Mouse (Mus musculus) adrenal gland, adult 2 months (tissue): ENCODE results near the gene Fxr1. TPM values are rescaled to one million over a fixed set of nuclear protein-coding genes. Genes with fewer than 3 reads are reported as not detected.
A peak's percentile ranks its signal among the peaks of the same experiment; 100 is the strongest.
"Not testable (repeated sequence)": the region's sequence is repeated elsewhere in the genome, so short reads cannot be mapped to it uniquely, and the experiment has no call there.

Source experiments
- DNase-seq: peaks from one replicate; pipeline ENCODE4 v3.0.0; 2021
- polyA plus RNA-seq: library from polyadenylated mRNA; depleted of rRNA; stranded (reverse); fragments of >200 nt; gene quantifications from 2 replicates; pipeline ENCODE4 v1.2.3, GENCODE M21; 2012; rRNA removed
- total RNA-seq, 2 experiments: library from RNA; stranded (reverse); gene quantifications; 2 replicates each; pipeline ENCODE4 v1.2.3; 2021

The Fxr1 gene
- total and polyA plus RNA-seq, 3 experiments, result 2.9 to 153 (median 98.9) TPM

- no peak for DNase-seq
These were observed 22.2 kb downstream of the Fxr1 start for GRCm38 (mm10) chr3:34041990-34042389.

- no peak for DNase-seq
These were observed 42.6 kb downstream of the Fxr1 start for GRCm38 (mm10) chr3:34062352-34062751.

- not testable (repeated sequence) for DNase-seq
These were observed 49.2 kb downstream of the Fxr1 start for GRCm38 (mm10) chr3:34068943-34069342.

- DNase-seq, result no peak
These were observed 53.0 kb downstream of the Fxr1 start for GRCm38 (mm10) chr3:34072726-34073125.

- DNase-seq, result no peak
These were observed 56.5 kb downstream of the Fxr1 start for GRCm38 (mm10) chr3:34076058-34076759.

- DNase-seq, result peak; percentile 96
These were observed 61.3 kb downstream of the Fxr1 start, which contains the start of gene Dnajc19 for GRCm38 (mm10) chr3:34080900-34081662. TSS of gene Dnajc19 (minus strand) at chr3:34081321.

GRCm38 (mm10) chr3:34081929-34082328 lies 62.2 kb downstream of the Fxr1 start:
- no peak for DNase-seq

GRCm38 (mm10) chr3:34083655-34084054 lies 63.9 kb downstream of the Fxr1 start:
- no peak for DNase-seq

- DNase-seq, result no peak
These were observed 83.1 kb downstream of the Fxr1 start for GRCm38 (mm10) chr3:34102891-34103290.

- no peak for DNase-seq
These were observed 84.3 kb downstream of the Fxr1 start for GRCm38 (mm10) chr3:34103902-34104672.

- no peak for DNase-seq
These were observed 86.7 kb downstream of the Fxr1 start for GRCm38 (mm10) chr3:34106421-34106820.

- DNase-seq, result no peak
These were observed 87.9 kb downstream of the Fxr1 start for GRCm38 (mm10) chr3:34107631-34108030.

GRCm38 (mm10) chr3:34111941-34112685 lies 92.4 kb downstream of the Fxr1 start:
- no peak for DNase-seq

GRCm38 (mm10) chr3:34115806-34116205 lies 96.1 kb downstream of the Fxr1 start:
- DNase-seq, result no peak

GRCm38 (mm10) chr3:34119869-34120268 lies 100.1 kb downstream of the Fxr1 start:
- DNase-seq, result no peak

Other genes starting within 250 kb of the Fxr1 start
- gene Ttc14, start 220.1 kb upstream of the Fxr1 start, total RNA-seq, result 10 to 100 TPM; 33.7 to 37.2 TPM
- gene Ttc14, start 220.1 kb upstream of the Fxr1 start, polyA plus RNA-seq, result 68.9 and 76.9 TPM in 2 replicates
- 1 to 10 TPM; 1.6 to 1.9 TPM for gene Ccdc39, start 175.6 kb upstream of the Fxr1 start, total RNA-seq
- gene Ccdc39, start 175.6 kb upstream of the Fxr1 start, polyA plus RNA-seq, result 0.13 and 0.35 TPM in 2 replicates
- gene Dnajc19, start 61.4 kb downstream of the Fxr1 start, total RNA-seq, result 10 to 100 TPM; 88.8 to 92.7 TPM
- 70.1 and 83.0 TPM in 2 replicates for gene Dnajc19, start 61.4 kb downstream of the Fxr1 start, polyA plus RNA-seq